Mouse (Mus musculus) limb, embryonic 14.5 days (tissue): Measurements from ENCODE around the gene Ccdc159. TPM values are rescaled to one million over a fixed set of nuclear protein-coding genes. Genes with fewer than 3 reads are reported as not detected.

ENCODE experiments used
- ATAC-seq: fragments of 200-750 bp; cut with Nextera tagmentation; 2 replicates; pipeline ENCODE4 v1.8.0; 2017; ENCODE audit warnings: low read depth, moderate number of reproducible peaks, moderate TSS enrichment; ENCODE audit not compliant: low FRiP score
- DNase-seq: peaks from one replicate; pipeline ENCODE4 v3.0.0-alpha.2; 2015; ENCODE audit warnings: low spot score
- H3K27ac ChIP-seq: fragments of 300-500 bp; sonication (generic); replicated peaks from 2 replicates; pipeline ENCODE4 v1.5.1; 2014; ENCODE audit warnings: low read depth, mild to moderate bottlenecking, low read length, moderate library complexity, mixed read lengths
- H3K27me3 ChIP-seq: fragments of 300-500 bp; sonication (generic); 2 replicates; pipeline ENCODE4 v1.6.1; 2014; ENCODE audit warnings: low read length, mixed read lengths; ENCODE audit not compliant: control insufficient read depth, insufficient read depth
- H3K36me3 ChIP-seq: fragments of 300-500 bp; sonication (generic); 2 replicates; pipeline ENCODE4 v1.6.1; 2014; ENCODE audit warnings: mild to moderate bottlenecking, low read length, moderate library complexity, mixed read lengths; ENCODE audit not compliant: control insufficient read depth, insufficient read depth
- H3K4me1 ChIP-seq: fragments of 300-500 bp; sonication (generic); 2 replicates; pipeline ENCODE4 v1.6.1; 2014; ENCODE audit warnings: antibody characterized with exemption, low read length, mixed read lengths; ENCODE audit not compliant: control insufficient read depth, insufficient read depth
- H3K4me2 ChIP-seq: fragments of 300-500 bp; sonication (generic); replicated peaks from 2 replicates; pipeline ENCODE4 v1.6.1; 2014; ENCODE audit warnings: low read depth, mild to moderate bottlenecking, low read length, moderate library complexity; ENCODE audit not compliant: severe bottlenecking
- H3K4me3 ChIP-seq: fragments of 300-500 bp; sonication (generic); replicated peaks from 2 replicates; pipeline ENCODE4 v1.5.1; 2014; ENCODE audit warnings: low read length
- H3K9ac ChIP-seq: fragments of 300-500 bp; sonication (generic); 2 replicates; pipeline ENCODE4 v1.6.1; 2014; ENCODE audit warnings: mild to moderate bottlenecking, low read depth, low read length, moderate library complexity; ENCODE audit not compliant: severe bottlenecking
- H3K9me3 ChIP-seq: fragments of 300-500 bp; sonication (generic); 2 replicates; pipeline ENCODE4 v1.6.1; 2016; ENCODE audit warnings: low read length; ENCODE audit not compliant: control insufficient read depth
- POLR2A ChIP-seq: fragments of 200-500 bp; IDR thresholded peaks from 2 replicates; pipeline ENCODE4 v1.8.0; 2012; ENCODE audit warnings: inconsistent platforms, mild to moderate bottlenecking, moderate library complexity, borderline replicate concordance; ENCODE audit not compliant: insufficient read depth, insufficient read length; ENCODE audit errors: extremely low read depth
- WGBS: fragments of 180-500 bp; shearing (Covaris S2); extraction: QIAGEN DNeasy Blood & Tissue Kit; methylation state at CpG from one replicate; pipeline ENCODE4 v1.1.7; 2014; 5-methylcytosine and 5-hydroxymethylcytosine counted together
- polyA plus RNA-seq, 2 experiments: library from polyadenylated mRNA; depleted of rRNA in 1 of 2; stranded (reverse) in 1 of 2; unstranded in 1 of 2; fragments of >200 nt; fragmentation: Nextera tagmentation in 1 of 2; extraction: Ambion mirVana in 1 of 2; gene quantifications; 2 replicates each; pipeline versions ENCODE4 v1.2.1 to v1.2.3; 2012 to 2014

The Ccdc159 gene
- polyA plus RNA-seq, 2 experiments, result 2.8 to 9.6 TPM

GRCm38 (mm10) chr9:21960135-21960534 is 32.9 kb downstream of the Ccdc159 start:
- 47% methylated on average over 9 of the region's 9 CpGs for WGBS
- peaks cover 46% of the 10 kb centered on the region for H3K27me3 ChIP-seq
- peaks cover 11% of the 10 kb centered on the region for H3K4me1 ChIP-seq
- H3K36me3 ChIP-seq, result 0 out of 2 replicates have a peak, but pooled peaks cover 5% of the 10 kb centered on the region
- H3K9me3 ChIP-seq, result no peaks in the 10 kb centered on the region
- no peak overlapping the region for H3K4me2 ChIP-seq
- H3K4me3 ChIP-seq, result no peak overlapping the region
- no peak overlapping the region for H3K9ac ChIP-seq
- no peak overlapping the region for H3K27ac ChIP-seq
- ATAC-seq, result no peak
- no peak for TF ChIP-seq POLR2A
- no peak for DNase-seq

- H3K27ac ChIP-seq, result no peak overlapping the region
- DNase-seq (no peak), ATAC-seq (no peak)
- no peak for TF ChIP-seq POLR2A
- H3K9ac ChIP-seq, result no peak overlapping the region
- peaks cover 46% of the 10 kb centered on the region for H3K27me3 ChIP-seq
- H3K36me3 ChIP-seq, result 0 out of 2 replicates have a peak, but pooled peaks cover 5% of the 10 kb centered on the region
- WGBS, result 11% methylated on average over 26 of the region's 26 CpGs
- no peak overlapping the region for H3K4me3 ChIP-seq
- no peak overlapping the region for H3K4me2 ChIP-seq
- H3K9me3 ChIP-seq, result no peaks in the 10 kb centered on the region
- peaks cover 11% of the 10 kb centered on the region for H3K4me1 ChIP-seq
Observed at GRCm38 (mm10) chr9:21960558-21961208, 33.4 kb downstream of the Ccdc159 start.

- no peak overlapping the region for H3K9ac ChIP-seq
- 2% methylated on average over 35 of the region's 35 CpGs for WGBS
- 0 out of 2 replicates have a peak, but pooled peaks cover 5% of the 10 kb centered on the region for H3K36me3 ChIP-seq
- no peaks in the 10 kb centered on the region for H3K9me3 ChIP-seq
- H3K4me3 ChIP-seq, result peak overlapping the region; percentile 41
- peaks cover 9% of the 10 kb centered on the region for H3K4me1 ChIP-seq
- peak overlapping the region; percentile 92 for H3K4me2 ChIP-seq
- H3K27me3 ChIP-seq, result peaks cover 46% of the 10 kb centered on the region
- H3K27ac ChIP-seq, result no peak overlapping the region
- DNase-seq (no peak), ATAC-seq (no peak)
- TF ChIP-seq POLR2A, result no peak
Observed at GRCm38 (mm10) chr9:21961366-21961980, 34.2 kb downstream of the Ccdc159 start.

GRCm38 (mm10) chr9:21962010-21962409 is 34.7 kb downstream of the Ccdc159 start:
- peaks cover 46% of the 10 kb centered on the region for H3K27me3 ChIP-seq

GRCm38 (mm10) chr9:21962416-21963059 is 35.3 kb downstream of the Ccdc159 start:
- DNase-seq, result peak; percentile 64
- ATAC-seq, result peak; percentile 85
- H3K4me2 ChIP-seq, result peak overlapping the region; percentile 92
- peak overlapping the region; percentile 41 for H3K4me3 ChIP-seq
- H3K4me1 ChIP-seq, result peaks cover 7% of the 10 kb centered on the region; the same call in 1 of the 2 replicates
- peaks cover 46% of the 10 kb centered on the region for H3K27me3 ChIP-seq
- 0 out of 2 replicates have a peak, but pooled peaks cover 5% of the 10 kb centered on the region for H3K36me3 ChIP-seq
- H3K9ac ChIP-seq, result peak overlapping the region; percentile 46
- no peak for TF ChIP-seq POLR2A
- no peak overlapping the region for H3K27ac ChIP-seq
- 3% methylated on average over 32 of the region's 34 CpGs for WGBS
- no peaks in the 10 kb centered on the region for H3K9me3 ChIP-seq

More at GRCm38 (mm10) chr9:21962010-21962409, 34.7 kb downstream of the Ccdc159 start:
- Histone ChIP-seq H3K4me3 (peak overlapping the region; percentile 41), H3K9me3 (no peaks in the 10 kb centered on the region), H3K27ac (no peak overlapping the region), H3K4me2 (peak overlapping the region; percentile 92), H3K9ac (peak overlapping the region; percentile 46), H3K4me1 (peaks cover 7% of the 10 kb centered on the region; the same call in 1 of the 2 replicates), H3K36me3 (0 out of 2 replicates have a peak, but pooled peaks cover 5% of the 10 kb centered on the region)
- no peak for TF ChIP-seq POLR2A
- 1% methylated on average over 15 of the region's 15 CpGs for WGBS
- ATAC-seq, result no peak; the same call in 1 of the 2 replicates
- no peak for DNase-seq
